Mouse (Mus musculus): ENCODE measurements at regions not wholly inside any gene's neighbourhood (a gene's known extent, or its start where the extent isn't known, plus 50 kb on each side); places are given as distances from the start of the nearest gene placed in this dataset.

- no peak for DNase-seq (ENCODE audit: low spot score in 2 of 2)
Measured at GRCm38 (mm10) chrX:82741478-82741877, 207.2 kb upstream of the Dmd start.

- no peak for DNase-seq (ENCODE audit: low spot score in 2 of 2)
Measured at GRCm38 (mm10) chrX:82764204-82764603, 184.5 kb upstream of the Dmd start.

- DNase-seq (ENCODE audit: low spot score in 2 of 2) = no peak
Measured at GRCm38 (mm10) chrX:82809171-82809570, 139.5 kb upstream of the Dmd start.

GRCm38 (mm10) chrX:82814618-82815017, 134.1 kb upstream of the Dmd start:
- DNase-seq (ENCODE audit: low spot score in 2 of 2) = peak in 1 of 2 experiments; percentile 5

GRCm38 (mm10) chrX:82817045-82817444, 131.6 kb upstream of the Dmd start:
- DNase-seq (ENCODE audit: low spot score in 2 of 2) = peak in 1 of 2 experiments; percentile 11

GRCm38 (mm10) chrX:82823606-82824005, 125.1 kb upstream of the Dmd start:
- DNase-seq (ENCODE audit: low spot score in 2 of 2) = no peak

- no peak for DNase-seq (ENCODE audit: low spot score in 2 of 2)
Measured at GRCm38 (mm10) chrX:82866116-82866515, 82.6 kb upstream of the Dmd start.

Data from layer of hippocampus, adult 8-10 months (tissue).